Mouse (Mus musculus): ENCODE results near the gene Cdc20b.

GRCm38 (mm10) chr13:112986451-112986950 is 48.4 kb upstream of the Cdc20b start:
- no peak for TF ChIP-seq CTCF (IDR thresholded peaks at IDR 0.05; ENCODE audit: low read depth, low read length)
- no peak for TF ChIP-seq POLR2A (IDR thresholded peaks at IDR 0.05; ENCODE audit: insufficient read depth, low read length)
- TF ChIP-seq EP300 (IDR thresholded peaks at IDR 0.05; ENCODE audit: insufficient read depth, low read depth, low read length), result no peak
